Mouse (Mus musculus) forebrain, embryonic 11.5 days (tissue): ENCODE measurements at regions not wholly inside any gene's neighbourhood (a gene's known extent, or its start where the extent isn't known, plus 50 kb on each side); places are given as distances from the start of the nearest gene placed in this dataset.

Experiments
- ATAC-seq: fragments of 200-750 bp; cut with Nextera tagmentation; replicated peaks from 2 replicates; pipeline ENCODE4 v1.8.0; 2017; ENCODE audit warnings: moderate TSS enrichment; ENCODE audit not compliant: low FRiP score
- DNase-seq: peaks from one replicate; pipeline ENCODE4 v3.0.0-alpha.2; 2017; ENCODE audit warnings: low spot score
- H3K27ac ChIP-seq: fragments of 300-500 bp; sonication (generic); 2 replicates; pipeline ENCODE4 v1.5.1; 2014; ENCODE audit warnings: low read depth, low read length
- H3K27me3 ChIP-seq: fragments of 300-500 bp; sonication (generic); 2 replicates; pipeline ENCODE4 v1.6.1; 2014; ENCODE audit warnings: mild to moderate bottlenecking, low read length, mixed read lengths; ENCODE audit not compliant: control insufficient read depth, insufficient read depth
- H3K36me3 ChIP-seq: fragments of 300-500 bp; sonication (generic); 2 replicates; pipeline ENCODE4 v1.6.1; 2014; ENCODE audit warnings: mild to moderate bottlenecking, low read length, moderate library complexity, mixed read lengths; ENCODE audit not compliant: control insufficient read depth, insufficient read depth
- H3K4me1 ChIP-seq: fragments of 300-500 bp; sonication (generic); replicated peaks from 2 replicates; pipeline ENCODE4 v1.6.1; 2014; ENCODE audit warnings: low read length, mixed read lengths; ENCODE audit not compliant: control insufficient read depth, insufficient read depth
- H3K4me2 ChIP-seq: fragments of 300-500 bp; sonication (generic); 2 replicates; pipeline ENCODE4 v1.6.1; 2014; ENCODE audit warnings: low read depth, mild to moderate bottlenecking, low read length, moderate library complexity, mixed read lengths; ENCODE audit not compliant: severe bottlenecking
- H3K4me3 ChIP-seq: fragments of 300-500 bp; sonication (generic); 2 replicates; pipeline ENCODE4 v1.5.1; 2014; ENCODE audit warnings: low read depth, low read length
- H3K9ac ChIP-seq: fragments of 300-500 bp; sonication (generic); 2 replicates; pipeline ENCODE4 v1.6.1; 2014; ENCODE audit warnings: low read length
- H3K9me3 ChIP-seq: fragments of 300-500 bp; sonication (generic); 2 replicates; pipeline ENCODE4 v1.6.1; 2016; ENCODE audit warnings: low read length, mixed read lengths; ENCODE audit not compliant: control insufficient read depth
- WGBS: fragments of 180-500 bp; shearing (Covaris S2); extraction: QIAGEN DNeasy Blood & Tissue Kit; methylation state at CpG from one replicate; pipeline ENCODE4 v1.1.7; 2014; 5-methylcytosine and 5-hydroxymethylcytosine counted together

GRCm38 (mm10) chr1:41420489-41421327 lies 615.3 kb downstream of the Tmem182 start:
- Histone ChIP-seq H3K4me3 (no peak overlapping the region), H3K9me3 (no peaks in the 10 kb centered on the region), H3K9ac (no peak overlapping the region), H3K36me3 (no peaks in the 10 kb centered on the region), H3K27ac (no peak overlapping the region), H3K4me2 (no peak overlapping the region), H3K4me1 (no peaks in the 10 kb centered on the region), H3K27me3 (no peaks in the 10 kb centered on the region)
- 88% methylated on average over 3 of the region's 3 CpGs for WGBS
- no peak for DNase-seq
- ATAC-seq, result no peak

- 0 out of 2 replicates have a peak, but pooled peaks have one; percentile 49 for ATAC-seq
- no peaks in the 10 kb centered on the region for H3K9me3 ChIP-seq
- H3K9ac ChIP-seq, result no peak overlapping the region
- H3K4me1 ChIP-seq, result no peaks in the 10 kb centered on the region; the same call in 1 of the 2 replicates
- no peak overlapping the region for H3K4me3 ChIP-seq
- no peak overlapping the region for H3K27ac ChIP-seq
- WGBS, result 46% methylated on average over 6 of the region's 6 CpGs
- no peaks in the 10 kb centered on the region for H3K36me3 ChIP-seq
- no peak for DNase-seq
- no peak overlapping the region for H3K4me2 ChIP-seq
- no peaks in the 10 kb centered on the region for H3K27me3 ChIP-seq
Measured at GRCm38 (mm10) chr1:41427853-41428252, 622.5 kb downstream of the Tmem182 start.

GRCm38 (mm10) chr1:41431127-41431690 lies 625.8 kb downstream of the Tmem182 start:
- ATAC-seq, result 0 out of 2 replicates have a peak, but pooled peaks have one; percentile 64
- WGBS, result 43% methylated on average over 7 of the region's 7 CpGs
- no peak overlapping the region for H3K4me2 ChIP-seq

GRCm38 (mm10) chr1:41435379-41435778 lies 630.0 kb downstream of the Tmem182 start:
- no peak overlapping the region for H3K9ac ChIP-seq
- ATAC-seq, result no peak
- H3K27ac ChIP-seq, result no peak overlapping the region
- DNase-seq, result no peak
- no peak overlapping the region for H3K4me2 ChIP-seq
- H3K4me3 ChIP-seq, result no peak overlapping the region
- no peaks in the 10 kb centered on the region for H3K27me3 ChIP-seq
- 87% methylated on average over 3 of the region's 3 CpGs for WGBS
- no peaks in the 10 kb centered on the region for H3K9me3 ChIP-seq
- H3K36me3 ChIP-seq, result no peaks in the 10 kb centered on the region
- H3K4me1 ChIP-seq, result no peaks in the 10 kb centered on the region; the same call in 1 of the 2 replicates

More at GRCm38 (mm10) chr1:41431127-41431690, 625.8 kb downstream of the Tmem182 start:
- no peak overlapping the region for H3K9ac ChIP-seq
- no peak overlapping the region for H3K27ac ChIP-seq
- H3K27me3 ChIP-seq, result no peaks in the 10 kb centered on the region
- H3K4me3 ChIP-seq, result no peak overlapping the region
- H3K36me3 ChIP-seq, result no peaks in the 10 kb centered on the region
- no peaks in the 10 kb centered on the region for H3K9me3 ChIP-seq
- no peaks in the 10 kb centered on the region; the same call in 1 of the 2 replicates for H3K4me1 ChIP-seq
- DNase-seq, result no peak

- Histone ChIP-seq H3K4me2 (no peak overlapping the region), H3K4me3 (no peak overlapping the region)
- ATAC-seq, result no peak
Measured at GRCm38 (mm10) chr1:41449972-41450371, 644.6 kb downstream of the Tmem182 start.

More at GRCm38 (mm10) chr1:41449972-41450371, 644.6 kb downstream of the Tmem182 start:
- Histone ChIP-seq H3K36me3 (no peaks in the 10 kb centered on the region), H3K27me3 (no peaks in the 10 kb centered on the region), H3K9me3 (no peaks in the 10 kb centered on the region), H3K9ac (no peak overlapping the region), H3K27ac (no peak overlapping the region), H3K4me1 (no peaks in the 10 kb centered on the region)
- no peak for DNase-seq
